Mouse (Mus musculus): ENCODE measurements around the gene Acp5. TPM values are rescaled to one million over a fixed set of nuclear protein-coding genes. Genes with fewer than 3 reads are reported as not detected.

Gene Acp5
- total and polyA plus RNA-seq, 3 experiments, result 0.34 TPM; not detected in 2

GRCm38 (mm10) chr9:22122005-22122404 is 13.5 kb downstream of the Acp5 start (continued):
- no peak for TF ChIP-seq USF1 (IDR thresholded peaks at IDR 0.05; ENCODE audit: low read depth, low read length)
- peak; percentile 63; the same call in 1 of the 2 replicates for TF ChIP-seq MAFK (IDR thresholded peaks at IDR 0.05; ENCODE audit: insufficient replicate concordance, low read length)
- no peak for TF ChIP-seq MYC (IDR thresholded peaks at IDR 0.05; ENCODE audit: low read depth, low read length)
- TF ChIP-seq ZMIZ1 (IDR thresholded peaks at IDR 0.05; ENCODE audit: low read depth, low read length), result no peak
- no peak for TF ChIP-seq RCOR1 (conservative IDR thresholded peaks at IDR 0.05; ENCODE audit: low read depth, low read length)
- no peak for TF ChIP-seq MAZ (IDR thresholded peaks at IDR 0.05; ENCODE audit: low read depth, low read length)
- TF ChIP-seq IRF4 (IDR thresholded peaks at IDR 0.05; ENCODE audit: low read depth, low read length), result peak; percentile 79
- no peak for TF ChIP-seq JUN (IDR thresholded peaks at IDR 0.05; ENCODE audit: insufficient read depth, low read depth, low read length)
- peak; percentile 41; the same call in 1 of the 2 replicates for TF ChIP-seq CHD2 (IDR thresholded peaks at IDR 0.05; ENCODE audit: low read length)
- TF ChIP-seq EP300 (IDR thresholded peaks at IDR 0.05; ENCODE audit: low read length), result peak; percentile 82

GRCm38 (mm10) chr9:22121545-22121944 is 14.0 kb downstream of the Acp5 start:
- H3K9ac ChIP-seq (ENCODE audit: insufficient read depth, low read depth), result no peak overlapping the region
- peaks cover 3% of the 10 kb centered on the region for H3K79me2 ChIP-seq (replicated peaks; ENCODE audit: control insufficient read depth, extremely low read depth, insufficient read depth, poor library complexity, severe bottlenecking)
- H3K36me3 ChIP-seq (replicated peaks in 1 of 2; ENCODE audit: control insufficient read depth in 1 of 2, insufficient read depth in 1 of 2, low read length in 1 of 2), result no peaks in the 10 kb centered on the region
- in situ Hi-C loops (cut with MboI; ENCODE audit: low pct_ligation_motif_present, low pct_unique_long_range_greater_than_20kb, low sequenced_read_pairs), result loop anchor here (5.0 kb wide), 1 partner anchor 36 kb away; the partner anchor contains the start of gene Pigyl
- H3K4me1 ChIP-seq (ENCODE audit: control insufficient read depth in 1 of 2, insufficient read depth in 2 of 2), result peaks cover 11 to 68% of the 10 kb centered on the region in 2 experiments
- H3K4me2 ChIP-seq (ENCODE audit: insufficient read depth, low read depth, poor library complexity, severe bottlenecking), result no peak overlapping the region
- no peak for DNase-seq (ENCODE audit: extremely low read depth)
- H3K27ac ChIP-seq (ENCODE audit: insufficient read depth, low read depth), result no peak overlapping the region
- no peak overlapping the region for H3K4me3 ChIP-seq (replicated peaks in 1 of 3; ENCODE audit: low read depth in 2 of 3, low read length in 2 of 3, poor library complexity in 1 of 3)
- no peak for TF ChIP-seq ZKSCAN1 (IDR thresholded peaks at IDR 0.05; ENCODE audit: borderline replicate concordance, low read depth, low read length)
- TF ChIP-seq SMC3 (IDR thresholded peaks at IDR 0.05; ENCODE audit: low read depth, low read length), result no peak
- TF ChIP-seq MEF2A (IDR thresholded peaks at IDR 0.05; ENCODE audit: borderline replicate concordance, low read depth, low read length), result no peak
- no peak for TF ChIP-seq MAX (IDR thresholded peaks at IDR 0.05; ENCODE audit: low read length)
- no peak for TF ChIP-seq TBP (conservative IDR thresholded peaks at IDR 0.05; ENCODE audit: low read depth, low read length)
- no peak for TF ChIP-seq MXI1 (IDR thresholded peaks at IDR 0.05; ENCODE audit: low read depth, low read length)
- no peak for TF ChIP-seq IRF4 (IDR thresholded peaks at IDR 0.05; ENCODE audit: low read depth, low read length)
- TF ChIP-seq HCFC1 (IDR thresholded peaks at IDR 0.05; ENCODE audit: low read depth, low read length), result no peak
- no peak for TF ChIP-seq GABPA (IDR thresholded peaks at IDR 0.05; ENCODE audit: insufficient replicate concordance, low read depth, low read length)
- no peak for TF ChIP-seq UBTF (IDR thresholded peaks at IDR 0.05; ENCODE audit: low read depth, low read length)
- no peak for TF ChIP-seq NRF1 (IDR thresholded peaks at IDR 0.05; ENCODE audit: low read depth, low read length)
- peaks cover 3% of the 10 kb centered on the region for H3K9me3 ChIP-seq (replicated peaks; ENCODE audit: low read length)
- no peaks in the 10 kb centered on the region for H3K27me3 ChIP-seq (replicated peaks)
- dilution Hi-C loops (cut with MboI; ENCODE audit: extremely low pct_ligation_motif_present, extremely low pct_unique_long_range_greater_than_20kb, low sequenced_read_pairs), result no loop called here

Measured in CH12.LX (cell line).